Mouse (Mus musculus) telencephalon, adult 2 months (tissue): ENCODE results near the gene Gm45837.

ENCODE experiments used
- DNase-seq: peaks from one replicate; pipeline ENCODE4 v3.0.0-alpha.2; 2011; ENCODE audit warnings: low read depth, low spot score

Gene Gm45837

DNA sequence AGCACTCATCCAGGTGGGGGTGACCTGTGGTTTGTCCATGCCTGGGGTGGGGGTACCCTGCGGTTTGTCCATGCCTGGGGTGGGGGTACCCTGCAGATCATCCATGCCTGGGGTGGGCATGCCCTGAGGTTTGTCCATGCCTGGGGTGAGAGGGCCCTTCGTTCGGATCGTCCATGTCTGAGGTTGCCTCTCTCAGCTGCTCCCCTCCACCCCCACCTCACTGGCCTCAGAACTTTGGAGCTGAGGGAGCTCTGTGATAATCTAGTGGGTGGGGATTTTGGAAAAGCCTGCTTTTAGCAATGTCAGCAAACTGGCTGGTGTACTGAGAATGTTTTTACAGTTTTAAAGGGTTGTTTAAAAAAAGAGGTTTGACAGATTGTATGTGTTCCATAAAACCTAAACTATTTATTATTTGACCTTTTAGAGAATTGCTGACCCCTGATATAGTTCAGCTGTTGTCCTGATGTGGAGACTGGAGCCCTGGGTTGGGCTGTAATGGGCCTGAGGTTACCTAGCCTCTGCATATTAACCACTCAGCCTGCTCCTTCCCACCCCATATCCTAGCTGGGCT, 18.7 kb upstream of the Gm45837 start:
- no peak for DNase-seq

DNA sequence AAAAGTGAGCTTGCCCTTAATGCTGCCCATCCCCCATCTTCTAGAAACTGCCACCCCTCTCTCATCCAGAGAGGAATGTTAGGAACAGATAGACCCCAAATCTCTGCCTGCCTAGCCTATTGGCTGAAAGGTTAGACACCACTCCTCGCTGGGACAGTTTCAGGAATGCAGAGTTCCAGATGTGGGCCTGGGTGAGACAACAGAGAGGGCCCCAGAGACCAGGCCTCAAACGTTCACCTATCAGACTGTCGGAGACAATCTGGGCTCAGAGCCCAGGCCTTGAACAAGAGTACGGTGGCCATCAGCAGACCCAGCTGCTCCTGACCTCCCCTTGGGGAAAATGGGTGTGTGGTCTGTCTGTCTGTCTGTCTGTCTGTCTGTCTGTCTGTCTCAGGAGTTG, 17.7 kb upstream of the Gm45837 start:
- DNase-seq: no peak

DNA sequence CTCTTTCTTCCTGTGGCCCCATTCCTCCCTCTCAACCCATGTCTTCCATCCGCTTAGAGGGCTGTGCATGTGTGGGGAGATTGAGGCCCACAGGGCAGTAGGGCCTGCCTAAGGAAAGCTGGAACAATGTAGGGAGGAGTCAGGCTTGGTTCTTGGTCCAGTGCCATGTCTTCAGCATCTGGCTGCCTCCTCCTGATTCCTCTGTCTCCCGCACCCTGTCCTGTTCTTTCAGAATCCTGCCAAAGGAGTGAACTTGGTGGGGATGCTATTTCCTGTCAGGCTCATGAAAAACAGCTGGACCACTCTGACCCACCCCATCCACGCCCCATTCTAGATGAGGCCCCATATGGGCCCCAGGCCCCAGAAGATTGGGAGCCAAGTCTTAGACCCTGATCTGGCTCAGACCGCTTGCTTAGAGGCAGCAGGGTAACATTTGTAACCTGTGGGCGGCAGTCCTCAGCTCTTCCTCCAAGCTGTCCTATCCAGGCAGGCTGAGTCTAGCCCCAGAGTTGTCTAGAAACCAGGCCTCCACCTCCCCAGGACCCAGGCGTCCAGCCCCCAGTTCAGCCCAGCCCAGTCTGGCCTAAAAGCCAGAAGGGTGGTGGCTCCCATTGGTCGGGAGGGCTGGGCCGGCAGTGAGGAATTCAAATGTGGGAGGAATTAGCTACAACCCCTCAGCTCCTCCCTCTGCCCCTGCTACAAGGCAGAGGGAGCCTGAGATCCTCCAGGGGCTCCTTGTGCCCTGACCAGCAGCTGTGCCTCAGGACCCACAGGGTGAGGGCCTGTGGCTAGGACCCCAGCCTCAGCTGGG, 16.8 kb upstream of the Gm45837 start:
- no peak for DNase-seq

DNA sequence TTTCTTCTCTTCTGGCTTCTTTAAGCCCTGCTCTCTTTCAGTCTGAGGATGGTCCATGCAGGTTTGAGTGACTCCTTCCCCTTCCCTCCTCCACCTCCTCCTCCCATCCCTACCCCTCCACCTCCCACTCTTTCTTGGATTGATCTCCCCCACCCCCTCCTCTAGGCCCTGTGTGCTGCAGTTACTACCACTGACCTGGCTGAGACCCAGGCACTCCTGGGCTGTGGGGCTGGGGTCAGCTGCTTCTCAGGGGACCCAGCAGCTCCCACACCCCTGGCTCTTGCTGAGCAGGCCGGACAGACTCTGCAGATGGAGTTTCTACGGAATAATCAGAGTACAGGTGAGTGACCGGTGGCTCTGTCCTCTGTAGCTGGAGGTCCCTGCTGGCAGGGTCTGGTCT, 16.1 kb upstream of the Gm45837 start:
- no peak for DNase-seq

DNA sequence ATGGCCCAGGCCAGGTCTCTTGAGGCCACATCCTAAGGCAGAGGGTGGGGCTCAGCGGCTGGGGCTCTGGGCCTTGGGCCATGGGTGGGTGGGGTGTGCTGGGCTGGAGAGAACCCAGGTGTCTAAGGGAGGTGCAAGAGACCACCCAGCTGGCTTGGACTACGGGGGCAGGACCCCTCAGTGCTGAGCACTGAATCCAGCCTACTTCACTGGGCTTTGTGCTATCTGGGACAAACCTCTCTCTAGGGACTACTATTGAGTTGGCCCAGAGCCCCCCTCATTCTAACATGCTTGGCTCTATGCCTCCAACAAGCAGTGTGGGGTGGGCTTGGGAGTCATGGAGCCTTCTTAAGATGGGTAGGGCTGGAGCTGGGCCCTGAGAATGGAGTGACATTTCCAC, 15.2 kb upstream of the Gm45837 start:
- no peak for DNase-seq

DNA sequence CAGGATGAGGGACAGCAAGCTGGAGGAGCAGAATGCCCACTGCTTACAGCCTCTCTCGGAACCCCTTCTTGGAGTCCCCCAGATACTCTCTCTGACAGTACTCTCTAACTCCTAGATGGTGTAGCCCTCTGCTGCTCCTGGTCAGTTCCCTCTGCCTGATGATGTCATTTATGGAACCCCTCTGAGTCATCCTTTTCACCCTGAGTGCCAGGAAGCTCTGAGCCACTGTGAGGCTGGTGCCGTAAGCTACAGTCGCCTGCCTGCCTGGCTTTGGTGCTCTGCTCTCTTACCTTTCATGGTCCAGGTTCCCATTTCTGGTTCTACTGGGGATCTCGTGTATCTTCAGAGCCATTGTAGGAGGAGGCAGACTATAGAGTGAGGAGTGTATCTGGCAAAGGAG, 13.5 kb upstream of the Gm45837 start:
- no peak for DNase-seq

DNA sequence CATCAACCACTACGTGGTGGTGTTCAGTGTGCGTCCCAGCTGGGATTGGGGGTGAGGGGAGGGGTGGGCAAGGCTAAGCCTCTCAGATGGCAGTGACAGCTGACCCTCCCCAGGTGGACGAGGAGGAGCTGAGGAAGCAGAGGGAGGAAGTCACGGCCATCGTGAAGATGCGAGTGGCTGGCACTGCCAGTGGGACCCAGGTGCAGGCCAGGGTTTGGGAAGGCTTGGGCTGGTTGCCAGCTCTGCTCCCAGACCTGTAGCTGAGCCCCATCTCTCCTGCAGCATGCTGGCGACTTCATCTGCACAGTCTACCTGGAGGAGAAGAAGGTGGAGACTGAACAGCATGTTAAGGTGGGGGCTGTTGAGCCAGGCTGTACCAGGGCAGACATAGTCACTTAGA, 9.2 kb upstream of the Gm45837 start:
- DNase-seq: no peak

DNA sequence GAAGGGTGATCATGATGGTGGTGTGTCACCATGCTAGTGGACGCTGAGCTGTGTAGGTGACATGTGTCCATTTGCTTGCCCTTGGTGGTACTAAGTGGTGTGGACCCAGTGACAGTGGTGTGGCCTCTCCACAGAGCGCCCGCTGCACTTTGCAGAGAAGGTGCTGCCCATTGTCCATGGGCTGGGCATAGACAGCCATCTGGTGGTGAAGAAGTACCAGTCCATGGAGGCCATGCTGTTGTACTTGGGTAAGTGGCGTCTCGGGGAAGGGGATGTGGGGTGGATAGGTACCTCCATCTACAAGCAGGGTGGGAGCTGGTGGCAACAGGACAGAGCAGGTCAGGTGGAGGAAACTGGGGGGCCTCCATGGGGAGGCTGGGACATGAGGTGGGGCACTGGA, 6.9 kb upstream of the Gm45837 start:
- no peak for DNase-seq

DNA sequence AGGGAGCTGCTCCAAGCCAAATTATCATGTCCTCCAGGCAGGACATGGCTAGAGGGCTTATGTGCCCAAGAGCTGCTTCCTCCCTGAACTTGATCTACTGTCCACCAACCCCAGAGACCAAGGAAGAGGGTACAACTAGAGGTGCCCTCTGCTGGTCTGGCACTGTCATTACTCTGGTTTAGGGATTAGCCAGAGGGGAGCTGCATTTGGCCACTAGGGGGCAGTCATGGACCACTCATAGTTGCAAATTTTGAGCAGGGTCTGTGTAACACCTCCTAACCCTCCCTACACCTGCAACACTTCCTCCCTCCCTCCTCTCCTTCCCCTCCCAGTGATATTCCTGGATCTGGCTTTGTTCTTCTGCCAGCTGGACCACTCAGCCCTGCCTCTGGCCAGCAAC, 2.1 kb downstream of the Gm45837 start:
- DNase-seq: peak; percentile 78

DNA sequence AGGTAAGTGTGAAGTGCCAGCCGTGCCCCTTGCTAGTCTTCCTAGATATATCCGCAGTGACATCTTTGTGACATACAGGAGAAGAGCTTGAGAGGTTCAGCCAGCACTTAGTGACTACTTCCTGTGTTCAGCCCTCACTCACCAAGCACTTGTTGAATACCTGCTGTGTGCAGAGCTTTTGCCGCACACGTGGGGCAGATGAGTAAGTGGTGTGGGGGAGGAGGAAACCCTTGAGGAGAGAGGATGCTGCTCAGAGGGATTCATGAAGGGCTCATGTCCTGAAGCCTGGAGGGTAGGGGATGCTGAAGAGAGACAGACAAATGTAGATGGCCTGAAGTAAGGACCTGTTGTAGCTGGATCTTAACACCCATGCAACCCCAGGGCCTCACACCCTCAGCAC, 3.5 kb downstream of the Gm45837 start:
- DNase-seq: peak; percentile 61

DNA sequence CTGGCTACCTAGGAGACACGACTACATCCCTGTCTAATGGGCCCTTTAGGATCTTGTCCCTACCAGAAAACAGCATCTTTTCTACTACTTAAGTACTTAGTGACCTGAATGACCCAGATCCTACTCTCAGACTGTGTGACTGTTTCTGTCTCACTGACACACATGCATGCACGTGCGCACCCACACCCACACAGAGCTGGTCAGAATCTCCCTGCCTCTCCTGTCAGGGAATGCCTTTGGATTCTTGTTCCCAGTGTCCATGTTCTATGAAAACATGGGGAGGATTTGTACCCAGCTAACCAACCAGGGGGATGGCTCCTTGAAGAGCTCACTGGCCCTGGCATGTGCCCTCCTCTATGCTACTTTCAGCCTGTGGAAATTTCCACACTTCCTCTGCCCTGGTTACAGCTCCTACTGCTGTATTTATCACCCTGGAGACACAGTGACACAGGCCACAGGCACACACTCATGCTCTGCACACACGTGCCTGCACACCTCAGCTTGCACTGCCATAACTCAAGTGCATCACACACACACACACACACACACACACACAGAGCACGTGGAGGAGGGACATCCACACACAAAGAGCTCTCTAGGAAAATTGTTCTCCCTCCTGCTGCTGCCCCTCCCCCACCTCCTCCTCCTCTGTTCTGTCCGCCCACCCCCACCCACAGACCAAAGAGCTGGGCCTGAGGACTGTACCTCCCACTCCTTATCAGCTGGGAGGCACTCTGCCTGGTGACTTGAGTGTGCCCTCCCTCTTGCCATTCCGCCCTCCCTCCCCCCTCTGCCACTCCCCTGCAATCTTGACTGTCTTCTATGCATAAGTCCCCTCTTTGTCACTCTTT, 4.2 kb downstream of the Gm45837 start:
- peak; percentile 40 for DNase-seq

DNA sequence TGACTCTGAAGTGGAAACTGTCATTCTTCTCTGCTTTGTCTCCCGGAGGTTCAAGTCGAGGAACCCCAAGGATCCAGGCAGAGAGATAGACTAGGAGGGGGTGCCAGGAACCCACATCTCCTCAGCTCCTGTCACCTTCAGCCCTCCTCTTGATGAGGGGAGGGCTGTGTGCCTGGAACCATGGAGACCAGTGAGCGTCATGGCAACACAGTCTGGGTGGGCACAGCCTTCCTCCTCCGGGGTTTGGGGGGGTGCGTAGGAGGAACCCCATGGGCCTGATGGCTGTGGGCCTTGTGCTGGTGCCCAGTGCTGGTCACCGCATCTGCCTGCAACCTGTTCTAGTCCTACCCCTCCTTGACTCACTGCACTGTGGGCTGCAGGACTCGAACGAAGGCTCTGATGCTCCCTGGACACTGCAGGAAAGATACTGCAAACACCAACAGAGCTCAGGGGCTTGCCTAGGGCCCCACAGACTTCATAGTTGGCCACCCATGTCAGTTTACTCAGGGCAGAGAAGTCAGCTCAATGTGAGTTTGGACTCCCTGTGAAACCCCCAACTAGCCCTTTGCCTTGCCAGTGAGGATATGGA, 4.9 kb downstream of the Gm45837 start:
- DNase-seq: no peak

DNA sequence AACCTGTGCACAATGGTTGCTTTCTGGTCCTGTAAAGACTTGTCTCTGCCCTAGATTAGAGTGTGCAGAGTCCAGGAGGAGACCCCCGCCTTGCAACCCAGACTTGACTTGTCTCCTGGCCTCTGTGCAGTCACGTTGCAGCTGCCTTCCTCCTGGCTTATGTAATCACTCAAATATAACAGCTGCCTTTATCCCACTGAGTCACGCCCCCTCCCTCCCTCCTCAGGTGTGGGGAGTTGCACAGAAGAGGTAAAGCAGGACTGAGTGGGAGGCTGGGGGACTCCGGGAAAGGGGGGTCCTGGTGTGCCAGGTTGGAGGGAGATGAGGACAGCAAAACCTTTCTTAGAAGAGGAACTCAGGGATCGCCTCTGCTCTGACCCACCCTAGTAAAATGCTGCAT, 5.7 kb downstream of the Gm45837 start:
- no peak for DNase-seq

DNA sequence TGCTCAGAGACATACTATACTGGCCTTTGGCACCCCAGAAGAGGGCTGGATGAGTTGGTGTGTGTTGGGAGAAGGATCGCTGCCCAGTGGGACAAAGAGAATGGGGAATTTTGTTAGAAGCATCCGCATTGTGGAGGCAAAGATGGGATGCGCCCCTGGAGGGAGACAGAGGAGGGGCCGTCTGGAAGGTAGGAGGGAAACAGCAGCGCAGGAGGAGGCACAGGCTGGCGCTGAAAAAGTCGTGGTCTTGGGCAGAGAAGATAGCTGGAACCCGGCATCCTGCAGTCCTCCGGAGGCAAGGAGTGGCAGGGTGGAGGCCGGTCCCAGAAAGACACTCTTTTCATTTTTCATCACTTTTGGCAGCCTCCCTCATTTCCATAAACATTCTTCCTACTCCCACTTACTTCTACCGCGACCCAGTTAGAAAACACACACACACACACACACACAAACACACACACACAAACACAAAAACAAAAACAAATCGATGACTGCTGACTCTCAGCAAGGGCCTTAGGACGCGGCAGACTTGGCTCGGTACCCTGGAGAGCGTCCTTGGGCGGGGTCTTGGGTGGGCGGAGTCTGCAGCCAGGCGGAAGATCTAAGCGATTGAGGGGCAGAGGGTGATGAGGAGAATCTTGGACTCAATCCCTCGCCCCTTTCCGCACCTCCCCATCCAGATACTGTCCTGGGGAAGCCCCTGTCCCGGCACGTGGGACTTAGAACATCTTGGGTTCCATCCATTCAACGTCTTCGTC, 8.5 kb downstream of the Gm45837 start:
- no peak for DNase-seq

DNA sequence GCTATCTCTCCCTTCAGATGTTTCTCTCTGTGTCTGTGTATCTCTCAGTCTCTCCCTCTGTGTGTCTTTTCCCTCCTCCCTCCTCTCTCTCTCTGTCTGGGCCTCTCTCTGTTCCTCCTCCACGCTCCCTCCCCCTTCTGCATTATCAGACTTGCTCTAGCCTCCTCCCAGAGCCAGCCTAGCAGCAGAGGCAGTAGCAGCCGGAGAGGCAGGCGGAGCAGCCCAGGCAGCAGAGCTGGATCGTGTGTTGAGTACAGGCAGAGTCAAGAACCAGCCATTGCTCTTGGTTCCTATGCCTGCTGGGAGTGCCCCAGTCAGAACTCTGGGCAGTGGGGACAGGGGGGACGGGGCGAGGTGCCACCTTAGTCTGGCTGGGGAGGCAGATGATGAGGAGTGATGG, 10.8 kb downstream of the Gm45837 start, which contains the start of gene Pde2a:
Gene Pde2a (plus strand): TSS at position 163 of the 400 bp plus-strand sequence.
- DNase-seq: peak; percentile 88

DNA sequence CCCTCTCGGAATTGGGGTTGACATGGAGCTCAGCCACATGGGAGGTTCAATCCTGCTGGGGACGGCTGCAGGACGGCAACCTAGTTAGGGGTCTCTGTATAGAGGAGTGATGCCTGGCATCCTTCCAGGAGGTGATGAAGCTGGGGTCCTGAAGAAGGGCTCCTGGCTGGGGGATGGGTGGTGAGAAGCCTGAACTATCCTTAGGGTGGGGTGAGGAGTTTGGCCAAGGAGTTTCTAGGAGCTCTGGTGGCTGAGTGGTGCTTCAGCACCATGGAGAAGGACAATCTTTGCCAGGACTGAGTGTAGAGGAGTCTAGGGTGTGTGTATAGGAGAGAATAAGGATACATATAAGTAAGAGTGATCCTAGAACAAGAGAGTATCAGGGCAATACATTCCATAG, 11.4 kb downstream of the Gm45837 start:
- DNase-seq: no peak

DNA sequence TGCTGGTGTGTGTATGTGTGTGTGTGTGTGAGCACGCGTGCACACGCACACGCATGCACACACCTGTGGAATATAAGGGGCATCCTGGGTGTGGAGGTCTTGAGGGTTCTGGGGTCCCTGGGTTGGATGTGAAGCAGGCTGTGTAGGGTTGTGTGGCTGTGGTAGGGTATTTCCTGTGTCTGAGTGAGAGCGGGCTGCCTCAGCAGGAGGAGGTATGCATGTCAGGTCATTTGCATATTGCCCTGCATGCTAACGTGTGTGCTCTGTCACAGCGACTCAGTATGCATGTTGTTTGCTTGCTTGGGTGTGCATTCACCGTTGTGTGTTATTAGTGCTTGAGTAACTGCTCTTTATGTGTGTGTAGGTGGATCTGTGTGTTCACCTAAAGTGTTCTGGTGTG, 12.0 kb downstream of the Gm45837 start:
- DNase-seq: no peak

DNA sequence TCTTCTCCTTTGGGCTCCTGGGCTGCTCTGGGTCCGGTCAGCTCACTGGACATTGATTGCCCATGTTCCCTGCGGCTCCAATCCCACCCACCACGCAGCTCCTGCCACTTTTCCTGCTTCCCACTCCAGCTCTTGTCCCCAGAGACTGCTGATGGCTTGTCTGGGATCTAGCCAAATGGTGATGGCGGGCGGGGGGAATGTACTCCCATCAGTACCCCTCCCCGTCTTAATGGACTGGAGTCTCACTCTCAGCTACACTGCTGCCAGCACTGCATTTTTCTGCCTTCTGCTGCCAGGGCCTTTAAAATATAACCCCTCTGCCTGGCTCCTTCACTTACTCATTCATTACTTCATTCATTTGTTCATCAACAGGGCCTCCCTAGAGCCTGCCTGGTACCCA, 13.3 kb downstream of the Gm45837 start:
- DNase-seq: no peak

DNA sequence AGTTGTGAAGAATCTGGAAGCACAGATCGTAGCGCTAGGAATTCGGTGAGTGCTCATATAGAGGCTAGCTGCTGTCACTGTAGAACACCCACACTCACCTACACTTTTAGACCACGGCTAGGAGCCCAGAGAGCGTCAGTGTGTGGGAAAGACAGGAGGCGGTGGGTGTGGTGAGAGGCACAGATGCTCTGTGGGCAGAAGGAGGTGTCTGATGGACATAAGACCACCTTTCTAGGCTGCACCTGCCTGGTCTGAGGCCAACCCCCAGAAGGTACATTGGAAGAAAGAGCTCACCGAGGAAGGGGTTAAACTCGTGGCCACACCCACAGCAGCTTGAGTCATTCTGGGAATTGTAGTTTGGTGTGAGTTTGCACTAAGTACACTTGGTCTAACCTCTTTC, 16.0 kb downstream of the Gm45837 start:
- DNase-seq: peak; percentile 83

DNA sequence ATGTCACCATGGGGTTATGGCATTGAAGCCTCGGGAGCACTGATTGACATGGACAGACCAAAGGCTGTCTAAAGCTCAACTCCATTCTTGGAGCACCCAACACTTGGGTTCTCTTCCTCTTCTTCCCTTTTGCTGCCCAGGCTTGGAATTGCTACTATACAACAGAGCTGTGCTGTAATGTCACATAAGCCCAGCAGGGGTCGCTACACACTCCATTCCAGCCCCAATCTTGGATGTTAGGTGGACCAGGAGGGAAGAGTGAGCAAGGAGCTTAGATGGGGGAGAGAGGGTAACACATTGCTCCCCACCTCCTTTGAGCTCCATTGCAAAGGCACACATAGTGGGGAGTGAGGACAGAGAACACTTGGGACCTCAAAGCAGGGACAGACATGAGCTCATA, 17.1 kb downstream of the Gm45837 start:
- DNase-seq: no peak

DNA sequence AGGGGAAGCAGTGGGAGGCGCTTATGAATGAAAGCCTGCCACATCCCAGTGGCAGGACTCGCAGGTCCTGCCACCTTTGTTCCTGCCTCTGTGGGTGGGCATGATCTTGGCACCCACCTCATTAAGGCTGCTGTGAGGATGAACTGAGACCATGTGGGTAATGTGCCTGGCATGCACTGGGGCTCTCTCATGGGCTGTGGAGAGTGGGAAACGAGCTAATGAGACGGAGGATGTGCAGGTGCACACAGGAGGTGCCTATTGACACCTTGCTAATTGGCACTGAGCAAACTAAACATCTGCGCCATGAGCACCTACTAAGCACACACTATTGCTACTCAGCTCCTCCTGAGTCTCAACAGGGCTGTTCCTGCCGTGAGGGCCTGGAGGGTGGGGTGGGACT, 24.4 kb downstream of the Gm45837 start:
- no peak for DNase-seq
